Mouse (Mus musculus) embryonic fibroblast, embryonic 13.5 days (primary cell): ENCODE data around the gene Gprc5c. TPM values are rescaled to one million over a fixed set of nuclear protein-coding genes. Genes with fewer than 3 reads are reported as not detected.

Experiments used
- H3K27ac ChIP-seq: 2 replicates; pipeline ENCODE4 v1.5.1; 2012; ENCODE audit warnings: low read length, control low read depth, inconsistent platforms; ENCODE audit not compliant: insufficient read depth
- H3K4me1 ChIP-seq: 2 replicates; pipeline ENCODE4 v1.6.1; 2011; ENCODE audit warnings: low read length; ENCODE audit not compliant: control insufficient read depth, insufficient read depth
- H3K4me3 ChIP-seq: 2 replicates; pipeline ENCODE4 v1.5.1; 2011; ENCODE audit warnings: mild to moderate bottlenecking, control low read depth, low read length; ENCODE audit not compliant: insufficient read depth
- CTCF ChIP-seq: IDR thresholded peaks from 2 replicates; pipeline ENCODE4 v1.5.1; 2011; ENCODE audit warnings: mild to moderate bottlenecking, control low read depth, low read length, moderate library complexity, borderline replicate concordance; ENCODE audit not compliant: insufficient read depth
- POLR2A ChIP-seq: IDR thresholded peaks from 2 replicates; pipeline ENCODE4 v1.6.1; 2011; ENCODE audit warnings: low read depth, mild to moderate bottlenecking, control low read depth, low read length, moderate library complexity
- polyA plus RNA-seq: library from polyadenylated mRNA; stranded (reverse); fragments of >200 nt; gene quantifications from 2 replicates; pipeline ENCODE4 v1.2.4, GENCODE M21; 2011; ENCODE audit warnings: low read depth; ENCODE audit not compliant: missing spikeins, insufficient read length

Gprc5c gene
- polyA plus RNA-seq, 1 experiment, result 9.2 TPM

- H3K27ac ChIP-seq, result no peak overlapping the region
- TF ChIP-seq POLR2A, result no peak
- TF ChIP-seq CTCF, result no peak
- H3K4me1 ChIP-seq, result no peaks in the 10 kb centered on the region
- peak overlapping the region; percentile 55 for H3K4me3 ChIP-seq
Observed at GRCm38 (mm10) chr11:114851269-114851607, 286 bp downstream of the Gprc5c start.

- Histone ChIP-seq H3K4me1 (no peaks in the 10 kb centered on the region), H3K4me3 (peak overlapping the region; percentile 55), H3K27ac (no peak overlapping the region)
- TF ChIP-seq POLR2A, result 0 out of 2 replicates have a peak, but pooled peaks have one; percentile 3
- TF ChIP-seq CTCF, result no peak
Observed at GRCm38 (mm10) chr11:114851608-114852310, 807 bp downstream of the Gprc5c start.

- H3K4me3 ChIP-seq, result peak overlapping the region; percentile 55
- H3K4me1 ChIP-seq, result no peaks in the 10 kb centered on the region
- H3K27ac ChIP-seq, result no peak overlapping the region
- TF ChIP-seq POLR2A (no peak), CTCF (no peak)
Observed at GRCm38 (mm10) chr11:114852311-114853173, 1.6 kb downstream of the Gprc5c start.

GRCm38 (mm10) chr11:114853174-114853838 lies 2.4 kb downstream of the Gprc5c start:
- Histone ChIP-seq H3K4me1 (no peaks in the 10 kb centered on the region), H3K4me3 (no peak overlapping the region), H3K27ac (no peak overlapping the region)
- TF ChIP-seq POLR2A, result no peak
- no peak for TF ChIP-seq CTCF

- Histone ChIP-seq H3K4me3 (no peak overlapping the region), H3K4me1 (no peaks in the 10 kb centered on the region), H3K27ac (no peak overlapping the region)
- no peak for TF ChIP-seq CTCF
- TF ChIP-seq POLR2A, result no peak
Observed at GRCm38 (mm10) chr11:114854581-114854980, 3.6 kb downstream of the Gprc5c start.

- Histone ChIP-seq H3K4me3 (no peak overlapping the region), H3K27ac (no peak overlapping the region), H3K4me1 (no peaks in the 10 kb centered on the region)
- no peak for TF ChIP-seq POLR2A
- TF ChIP-seq CTCF, result no peak
Observed at GRCm38 (mm10) chr11:114856125-114856524, 5.2 kb downstream of the Gprc5c start.

- Histone ChIP-seq H3K27ac (no peak overlapping the region), H3K4me1 (no peaks in the 10 kb centered on the region), H3K4me3 (no peak overlapping the region)
- TF ChIP-seq CTCF, result 0 out of 2 replicates have a peak, but pooled peaks have one; percentile 12
- TF ChIP-seq POLR2A, result no peak
Observed at GRCm38 (mm10) chr11:114858641-114859040, 7.7 kb downstream of the Gprc5c start.

- TF ChIP-seq POLR2A, result no peak
- no peak for TF ChIP-seq CTCF
- H3K27ac ChIP-seq, result no peak overlapping the region
- H3K4me1 ChIP-seq, result no peaks in the 10 kb centered on the region
- no peak overlapping the region for H3K4me3 ChIP-seq
Observed at GRCm38 (mm10) chr11:114861057-114861456, 10.1 kb downstream of the Gprc5c start.

- H3K4me1 ChIP-seq, result no peaks in the 10 kb centered on the region
- H3K27ac ChIP-seq, result no peak overlapping the region
- no peak overlapping the region for H3K4me3 ChIP-seq
- TF ChIP-seq CTCF (no peak), POLR2A (no peak)
Observed at GRCm38 (mm10) chr11:114862687-114863086, 11.7 kb downstream of the Gprc5c start.

- no peaks in the 10 kb centered on the region for H3K4me1 ChIP-seq
- TF ChIP-seq CTCF (no peak), POLR2A (no peak)
- H3K27ac ChIP-seq, result no peak overlapping the region
- no peak overlapping the region for H3K4me3 ChIP-seq
Observed at GRCm38 (mm10) chr11:114863918-114864420, 13.0 kb downstream of the Gprc5c start.
